Mouse (Mus musculus): ENCODE results near the gene Homer2. TPM values are rescaled to one million over a fixed set of nuclear protein-coding genes. Genes with fewer than 3 reads are reported as not detected.

Homer2 gene
- polyA plus RNA-seq, 1 experiment from 2014 or later: 36.7 TPM

- H3K27ac ChIP-seq: no peak overlapping the region
- WGBS: 83% methylated on average over 5 of the region's 5 CpGs
- no peaks in the 10 kb centered on the region for H3K27me3 ChIP-seq
- H3K36me3 ChIP-seq: peaks cover 4% of the 10 kb centered on the region; the same call in 1 of the 2 replicates
- ATAC-seq (ENCODE audit: low FRiP score, low read depth): no peak
- H3K4me3 ChIP-seq: no peak overlapping the region
- no peak overlapping the region for H3K9ac ChIP-seq
- no peak overlapping the region for H3K4me2 ChIP-seq (replicated peaks)
- H3K9me3 ChIP-seq: no peaks in the 10 kb centered on the region
- H3K4me1 ChIP-seq: 0 out of 2 replicates have a peak, but pooled peaks cover 2% of the 10 kb centered on the region
These were observed 102.3 kb downstream of the Homer2 start for GRCm38 (mm10) chr7:81604991-81605390.

GRCm38 (mm10) chr7:81599379-81600280, 107.7 kb downstream of the Homer2 start:
- H3K36me3 ChIP-seq: peaks cover 35% of the 10 kb centered on the region
- no peak overlapping the region for H3K4me3 ChIP-seq
- H3K9ac ChIP-seq: no peak overlapping the region
- no peak overlapping the region for H3K4me2 ChIP-seq (replicated peaks)
- WGBS: 71% methylated on average over 8 of the region's 8 CpGs
- no peak for ATAC-seq (ENCODE audit: low FRiP score, low read depth)
- H3K9me3 ChIP-seq: no peaks in the 10 kb centered on the region
- H3K4me1 ChIP-seq: 0 out of 2 replicates have a peak, but pooled peaks cover 5% of the 10 kb centered on the region
- no peaks in the 10 kb centered on the region for H3K27me3 ChIP-seq
- H3K27ac ChIP-seq: no peak overlapping the region

- Histone ChIP-seq H3K4me1 (0 out of 2 replicates have a peak, but pooled peaks cover 5% of the 10 kb centered on the region), H3K4me3 (no peak overlapping the region), H3K27ac (no peak overlapping the region), H3K9ac (no peak overlapping the region), H3K36me3 (peaks cover 51% of the 10 kb centered on the region), H3K4me2 (replicated peaks) (no peak overlapping the region), H3K27me3 (no peaks in the 10 kb centered on the region), H3K9me3 (no peaks in the 10 kb centered on the region)
- WGBS: 94% methylated on average over 1 of the region's 1 CpGs
- ATAC-seq (ENCODE audit: low FRiP score, low read depth): no peak
These were observed 109.7 kb downstream of the Homer2 start for GRCm38 (mm10) chr7:81597660-81598059.

- ATAC-seq (ENCODE audit: low FRiP score, low read depth): no peak
- 88% methylated on average over 6 of the region's 6 CpGs for WGBS
- Histone ChIP-seq H3K36me3 (peaks cover 67% of the 10 kb centered on the region), H3K27me3 (no peaks in the 10 kb centered on the region), H3K4me2 (replicated peaks) (no peak overlapping the region), H3K4me1 (0 out of 2 replicates have a peak, but pooled peaks cover 5% of the 10 kb centered on the region), H3K27ac (no peak overlapping the region), H3K4me3 (no peak overlapping the region), H3K9ac (no peak overlapping the region), H3K9me3 (no peaks in the 10 kb centered on the region)
These were observed 111.2 kb downstream of the Homer2 start for GRCm38 (mm10) chr7:81596086-81596485.

GRCm38 (mm10) chr7:81595056-81595455, 112.3 kb downstream of the Homer2 start:
- Histone ChIP-seq H3K27me3 (no peaks in the 10 kb centered on the region), H3K4me3 (no peak overlapping the region), H3K4me1 (0 out of 2 replicates have a peak, but pooled peaks cover 4% of the 10 kb centered on the region), H3K4me2 (replicated peaks) (no peak overlapping the region), H3K36me3 (peaks cover 76% of the 10 kb centered on the region), H3K9me3 (no peaks in the 10 kb centered on the region), H3K9ac (no peak overlapping the region), H3K27ac (no peak overlapping the region)
- ATAC-seq (ENCODE audit: low FRiP score, low read depth): no peak
- 79% methylated on average over 5 of the region's 5 CpGs for WGBS

- Histone ChIP-seq H3K27ac (no peak overlapping the region), H3K27me3 (no peaks in the 10 kb centered on the region), H3K4me2 (replicated peaks) (no peak overlapping the region), H3K9ac (no peak overlapping the region), H3K9me3 (no peaks in the 10 kb centered on the region), H3K4me1 (no peaks in the 10 kb centered on the region), H3K36me3 (peaks cover 80% of the 10 kb centered on the region), H3K4me3 (no peak overlapping the region)
- 93% methylated on average over 8 of the region's 8 CpGs for WGBS
- ATAC-seq (ENCODE audit: low FRiP score, low read depth): no peak
These were observed 113.9 kb downstream of the Homer2 start for GRCm38 (mm10) chr7:81593387-81593786.

- WGBS: 86% methylated on average over 9 of the region's 9 CpGs
- Histone ChIP-seq H3K9me3 (no peaks in the 10 kb centered on the region), H3K4me3 (no peak overlapping the region), H3K4me1 (no peaks in the 10 kb centered on the region), H3K27me3 (no peaks in the 10 kb centered on the region), H3K27ac (no peak overlapping the region), H3K9ac (no peak overlapping the region), H3K36me3 (peaks cover 75% of the 10 kb centered on the region), H3K4me2 (replicated peaks) (no peak overlapping the region)
- no peak for ATAC-seq (ENCODE audit: low FRiP score, low read depth)
These were observed 114.6 kb downstream of the Homer2 start for GRCm38 (mm10) chr7:81592686-81593085.

- 85% methylated on average over 4 of the region's 4 CpGs for WGBS
- no peak overlapping the region for H3K9ac ChIP-seq
- no peak overlapping the region for H3K27ac ChIP-seq
- no peaks in the 10 kb centered on the region for H3K27me3 ChIP-seq
- H3K9me3 ChIP-seq: no peaks in the 10 kb centered on the region; the same call in 1 of the 2 replicates
- peaks cover 58% of the 10 kb centered on the region for H3K36me3 ChIP-seq
- H3K4me2 ChIP-seq (replicated peaks): no peak overlapping the region
- no peak overlapping the region for H3K4me3 ChIP-seq
- no peaks in the 10 kb centered on the region for H3K4me1 ChIP-seq
- no peak for ATAC-seq (ENCODE audit: low FRiP score, low read depth)
These were observed 120.1 kb downstream of the Homer2 start for GRCm38 (mm10) chr7:81587238-81587637.

GRCm38 (mm10) chr7:81585326-81585725, 122.0 kb downstream of the Homer2 start:
- no peaks in the 10 kb centered on the region for H3K4me1 ChIP-seq
- H3K36me3 ChIP-seq: peaks cover 40% of the 10 kb centered on the region
- no peak overlapping the region for H3K4me2 ChIP-seq (replicated peaks)
- WGBS: 89% methylated on average over 7 of the region's 7 CpGs
- no peaks in the 10 kb centered on the region; the same call in 1 of the 2 replicates for H3K9me3 ChIP-seq
- H3K9ac ChIP-seq: no peak overlapping the region
- no peak for ATAC-seq (ENCODE audit: low FRiP score, low read depth)
- no peaks in the 10 kb centered on the region for H3K27me3 ChIP-seq
- no peak overlapping the region for H3K4me3 ChIP-seq
- H3K27ac ChIP-seq: no peak overlapping the region

GRCm38 (mm10) chr7:81583512-81583911, 123.8 kb downstream of the Homer2 start:
- Histone ChIP-seq H3K4me3 (no peak overlapping the region), H3K9me3 (no peaks in the 10 kb centered on the region; the same call in 1 of the 2 replicates), H3K4me1 (no peaks in the 10 kb centered on the region), H3K27ac (no peak overlapping the region), H3K4me2 (replicated peaks) (no peak overlapping the region), H3K9ac (no peak overlapping the region), H3K36me3 (peaks cover 38% of the 10 kb centered on the region), H3K27me3 (no peaks in the 10 kb centered on the region)
- WGBS: 65% methylated on average over 3 of the region's 3 CpGs
- no peak for ATAC-seq (ENCODE audit: low FRiP score, low read depth)

- H3K4me3 ChIP-seq: no peak overlapping the region
- no peaks in the 10 kb centered on the region for H3K4me1 ChIP-seq
- H3K9ac ChIP-seq: no peak overlapping the region
- H3K9me3 ChIP-seq: no peaks in the 10 kb centered on the region
- no peak overlapping the region for H3K27ac ChIP-seq
- ATAC-seq (ENCODE audit: low FRiP score, low read depth): no peak
- no peaks in the 10 kb centered on the region for H3K27me3 ChIP-seq
- 95% methylated on average over 5 of the region's 5 CpGs for WGBS
- peaks cover 28% of the 10 kb centered on the region for H3K36me3 ChIP-seq
- H3K4me2 ChIP-seq (replicated peaks): no peak overlapping the region
These were observed 128.0 kb downstream of the Homer2 start for GRCm38 (mm10) chr7:81579312-81579711.

- WGBS: 91% methylated on average over 7 of the region's 7 CpGs
- peaks cover 28% of the 10 kb centered on the region for H3K36me3 ChIP-seq
- no peak overlapping the region for H3K27ac ChIP-seq
- H3K9me3 ChIP-seq: no peaks in the 10 kb centered on the region
- no peak overlapping the region for H3K4me3 ChIP-seq
- H3K4me2 ChIP-seq (replicated peaks): no peak overlapping the region
- H3K27me3 ChIP-seq: no peaks in the 10 kb centered on the region
- no peak for ATAC-seq (ENCODE audit: low FRiP score, low read depth)
- no peaks in the 10 kb centered on the region for H3K4me1 ChIP-seq
- no peak overlapping the region for H3K9ac ChIP-seq
These were observed 128.9 kb downstream of the Homer2 start for GRCm38 (mm10) chr7:81578413-81578812.

Measured in limb, embryonic 13.5 days (tissue).